Mouse (Mus musculus) neutrophil, adult 5-6 weeks (primary cell): ENCODE data around the gene Smpd4. TPM values are rescaled to one million over a fixed set of nuclear protein-coding genes. Genes with fewer than 3 reads are reported as not detected.
"Not testable (repeated sequence)": the region's sequence is repeated elsewhere in the genome, so short reads cannot be mapped to it uniquely, and the experiment has no call there.

Source experiments
- ATAC-seq: fragments of 151-379, 151-347 bp; 2 replicates; pipeline ENCODE4 v1.8.0; 2017; ENCODE audit warnings: mild to moderate bottlenecking, moderate TSS enrichment; ENCODE audit not compliant: insufficient number of reproducible peaks, poor library complexity, low FRiP score, severe bottlenecking; ENCODE audit errors: extremely low read depth
- total RNA-seq: library from RNA; stranded (forward); fragments of 200-1000 nt; gene quantifications from 2 replicates; pipeline ENCODE4 v1.2.3, GENCODE M21; 2017

Smpd4 gene
- total RNA-seq: 11.6 and 12.8 TPM in 2 replicates

DNA sequence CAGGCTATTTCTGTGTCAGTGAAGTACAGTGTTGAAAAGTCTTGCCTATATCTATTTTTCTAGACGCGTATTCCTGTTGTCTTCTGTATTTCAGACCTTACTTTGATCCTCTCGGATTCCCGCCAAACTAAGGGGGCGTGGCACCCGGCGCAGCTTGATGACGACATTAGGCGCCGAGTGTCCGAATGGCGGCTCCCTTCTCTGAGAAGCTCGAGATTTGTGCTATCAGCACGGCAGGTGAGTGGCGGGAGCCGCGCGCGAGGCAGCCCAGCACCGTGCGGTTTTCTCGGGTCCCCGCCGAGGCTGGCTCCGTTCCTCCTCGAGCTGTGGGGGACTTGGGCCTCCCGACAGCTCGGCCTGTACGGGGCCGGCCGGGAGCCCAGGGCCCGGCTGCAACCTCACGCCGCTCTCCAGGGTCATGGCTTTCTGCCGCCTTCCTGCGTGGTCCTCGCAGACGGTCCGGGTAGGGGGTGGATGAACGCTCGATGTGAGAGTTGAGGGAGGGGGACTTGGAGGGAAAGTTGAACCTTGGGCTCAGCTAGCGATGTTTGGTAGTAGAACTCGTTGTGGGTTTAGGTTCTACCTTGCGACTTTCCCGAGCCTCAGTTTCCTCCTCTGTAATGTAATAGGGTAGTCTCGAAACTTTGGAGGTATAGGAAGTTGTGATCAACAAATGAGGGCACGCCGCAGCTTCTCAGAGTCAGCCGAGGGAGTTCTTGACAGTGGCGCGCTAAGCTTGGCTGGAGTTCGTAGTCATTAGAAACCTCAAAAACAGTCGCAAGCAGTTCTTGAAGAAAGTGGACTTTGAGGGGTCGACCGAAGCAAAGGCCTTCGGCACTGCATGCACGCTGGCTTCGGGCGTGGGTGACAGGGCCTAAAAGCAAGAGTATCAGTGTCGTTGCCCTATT lies at the start of gene Smpd4:
TSS of gene Smpd4 (plus strand) at position 157 of the 908 bp plus-strand sequence.
- peak; percentile 68 for ATAC-seq

DNA sequence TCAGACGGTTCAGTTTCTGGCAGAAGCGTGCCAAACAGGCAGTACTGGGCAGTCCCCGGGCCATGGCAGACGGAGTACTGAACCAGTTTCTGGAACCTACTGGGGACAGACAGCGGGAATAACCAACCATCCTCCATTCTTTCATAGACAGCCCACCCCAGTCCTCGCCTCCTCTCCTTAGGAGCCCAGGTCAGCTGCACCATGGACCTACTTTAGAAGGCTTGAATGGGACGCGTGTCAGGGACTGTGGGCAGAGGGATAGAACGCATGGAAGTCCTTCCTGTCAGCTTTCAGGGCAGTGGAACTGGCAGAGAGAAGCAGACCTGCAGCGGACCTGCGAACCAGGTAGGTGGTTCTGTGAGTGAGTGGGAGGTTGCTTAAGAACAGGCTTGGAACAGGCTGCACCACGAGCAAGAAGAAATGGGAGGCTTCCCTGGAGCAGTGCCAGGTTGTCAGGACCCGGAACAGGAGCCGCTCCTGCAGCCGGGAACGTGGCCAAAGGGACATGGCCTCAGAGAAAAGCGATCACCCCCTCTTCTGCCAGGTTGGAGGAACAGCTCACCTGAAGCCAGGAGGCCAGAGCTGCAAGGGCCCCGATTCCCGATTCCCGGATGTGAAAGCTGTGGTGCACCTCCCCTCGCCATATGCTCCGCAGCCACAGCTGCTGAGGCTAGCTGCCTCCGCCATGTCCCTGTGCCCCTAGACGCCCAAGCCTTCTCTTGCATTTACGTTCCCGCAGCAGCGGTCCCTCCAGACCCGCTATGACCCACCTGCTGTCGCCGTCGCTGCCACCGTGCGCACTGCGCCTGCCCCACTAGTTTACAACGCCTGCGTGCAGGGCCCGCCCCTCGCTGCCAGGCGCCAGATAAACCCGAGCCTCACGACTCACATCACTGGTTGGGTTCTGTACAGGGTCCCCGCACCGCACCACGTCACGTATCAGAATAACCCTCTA lies 43.0 kb upstream of the Smpd4 start:
- no peak for ATAC-seq

DNA sequence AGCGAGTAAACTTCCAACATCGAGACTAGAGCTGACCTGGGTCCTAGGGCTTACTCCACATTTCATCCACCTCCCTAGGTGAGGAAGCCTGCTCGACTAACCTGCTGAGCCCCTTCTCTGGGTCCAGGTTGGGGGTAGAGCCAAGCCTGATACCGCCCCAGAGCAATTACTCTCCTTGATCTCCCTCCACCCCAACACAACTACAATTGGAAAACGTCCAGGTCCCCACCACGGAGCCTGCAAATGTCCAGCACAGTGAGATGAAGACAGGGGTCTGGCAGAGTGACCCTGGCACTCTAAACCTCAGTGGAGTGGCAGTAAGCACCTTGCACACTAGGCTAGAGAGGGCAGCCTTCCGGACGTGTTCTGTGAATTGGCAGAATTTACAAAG lies 42.3 kb upstream of the Smpd4 start:
- no peak for ATAC-seq

DNA sequence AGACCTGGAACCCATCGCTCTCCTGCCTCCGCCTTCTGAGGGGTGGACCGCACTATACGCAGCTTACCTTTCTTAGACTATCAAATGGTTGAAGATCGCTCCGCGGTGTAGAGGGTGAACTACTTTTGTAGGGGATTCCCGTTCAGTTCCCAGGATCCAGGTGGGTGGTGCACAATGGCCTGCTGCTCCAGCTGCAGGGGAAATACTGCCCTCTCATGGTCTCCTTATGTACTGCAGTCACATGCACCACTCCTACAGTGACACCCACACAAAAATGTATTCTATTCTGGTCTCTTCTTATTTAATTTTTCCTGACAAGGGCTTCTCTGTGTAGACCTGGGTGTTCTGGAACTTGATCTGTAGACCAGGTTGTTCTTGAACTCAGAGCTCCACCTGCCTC lies 36.1 kb upstream of the Smpd4 start, which contains the start of gene Slc7a4:
TSS of gene Slc7a4 (minus strand) at position 151 of the 400 bp plus-strand sequence.
- ATAC-seq: no peak

DNA sequence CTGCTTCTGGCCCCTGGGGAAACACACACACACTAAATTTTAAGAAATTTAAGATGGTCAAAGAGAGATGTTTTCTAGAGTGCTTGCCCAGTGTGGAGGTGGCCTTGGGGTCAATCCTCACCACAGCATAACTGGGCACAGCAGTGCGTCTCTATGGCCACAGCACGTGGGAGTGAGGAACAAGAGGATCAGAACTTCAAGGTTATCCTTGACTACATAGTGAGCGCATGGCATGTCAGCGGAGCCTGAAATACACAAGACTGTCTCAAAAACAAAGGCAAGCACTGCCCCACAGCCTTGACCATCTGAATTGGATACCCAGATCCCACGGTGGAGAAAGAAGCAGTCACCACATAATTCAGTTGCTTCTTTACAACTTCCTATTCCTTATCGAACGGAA lies 34.6 kb upstream of the Smpd4 start:
- ATAC-seq: no peak

DNA sequence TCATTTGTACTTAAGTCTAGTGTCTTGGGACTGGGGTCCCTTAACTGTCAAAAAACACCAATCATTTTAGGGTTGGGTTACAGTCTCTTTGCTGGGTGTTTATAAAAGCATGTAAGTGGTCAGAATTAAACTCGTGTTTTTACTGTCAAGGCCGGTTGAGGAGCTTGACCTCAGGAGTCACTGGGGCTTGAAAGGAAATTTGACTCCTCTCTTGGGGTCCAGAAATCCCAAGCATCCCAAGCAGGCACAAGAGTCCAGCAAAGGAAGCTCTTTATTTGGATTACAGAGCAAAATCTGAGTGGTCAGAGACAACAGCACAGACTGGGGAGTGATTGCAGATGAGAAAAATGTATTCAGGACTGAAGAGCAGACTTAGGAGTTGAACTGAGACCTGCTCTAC lies 28.4 kb upstream of the Smpd4 start:
- ATAC-seq: no peak

DNA sequence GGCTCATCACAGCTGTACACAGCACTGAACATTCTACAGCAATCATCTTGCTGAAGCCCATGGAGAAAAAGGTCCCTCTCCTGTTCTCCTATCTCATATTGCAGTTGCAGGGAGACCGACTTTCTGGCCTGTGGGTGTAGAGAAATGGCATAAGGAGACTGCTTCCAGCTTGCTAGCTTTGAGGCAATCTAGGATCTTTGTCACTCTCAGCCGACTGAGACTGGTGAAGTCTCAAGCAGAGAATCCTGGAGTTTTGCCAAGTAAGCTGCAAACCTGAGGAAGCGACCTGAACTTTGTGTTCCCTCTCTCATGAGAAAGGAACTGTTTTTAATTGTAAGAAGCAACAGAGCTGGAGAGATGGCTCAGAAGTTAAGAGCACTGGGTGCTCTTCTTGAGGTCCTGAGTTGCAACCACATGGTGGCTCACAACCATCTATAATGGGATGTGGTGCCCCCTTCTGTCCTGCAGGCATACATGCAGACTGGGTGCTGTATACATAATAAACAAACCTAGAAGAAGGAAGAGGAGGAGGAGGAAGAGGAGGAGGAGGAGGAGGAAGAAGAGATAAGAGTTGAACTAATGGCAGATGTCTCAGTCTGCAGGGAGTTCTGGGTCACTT lies 18.1 kb upstream of the Smpd4 start:
- no peak for ATAC-seq

DNA sequence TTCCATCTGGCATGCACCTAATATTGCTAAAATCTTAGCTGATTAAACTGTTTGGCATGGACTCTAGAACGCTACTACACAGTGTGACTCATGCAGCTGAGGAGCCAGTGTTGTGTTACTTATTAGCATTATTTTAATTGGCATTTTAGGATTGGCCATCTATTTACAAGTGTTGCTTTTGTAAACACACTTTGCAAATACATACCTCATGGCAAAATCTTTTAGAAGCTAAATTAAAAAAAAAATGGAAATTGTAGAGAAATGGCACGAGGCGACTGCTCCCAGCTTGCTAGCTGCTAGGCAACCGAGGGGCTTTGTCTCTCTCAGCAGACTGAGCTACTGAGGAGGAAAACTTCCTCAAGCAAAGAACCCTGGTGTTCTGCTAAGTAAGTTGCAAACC lies 14.2 kb upstream of the Smpd4 start:
- no peak for ATAC-seq

DNA sequence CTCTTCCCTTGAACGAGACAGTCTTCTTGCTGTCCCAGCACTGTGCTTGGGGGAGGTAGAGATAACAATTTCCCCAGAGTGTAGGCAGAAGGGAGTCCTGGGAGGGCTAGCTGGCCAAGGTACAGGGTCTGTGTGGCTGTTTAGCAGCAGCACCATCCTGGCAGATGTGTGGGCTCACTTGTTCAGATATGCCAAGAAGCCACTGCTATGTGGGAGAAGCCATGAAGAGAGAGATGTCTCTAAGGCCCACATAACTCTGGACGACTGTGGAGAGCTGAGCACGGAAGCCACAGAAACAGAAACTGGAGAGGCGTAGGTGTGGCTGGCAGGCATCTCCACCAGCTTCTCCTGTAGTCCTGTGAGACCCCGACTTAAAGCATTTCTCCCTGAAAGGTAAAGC lies 13.5 kb upstream of the Smpd4 start:
- ATAC-seq: no peak

DNA sequence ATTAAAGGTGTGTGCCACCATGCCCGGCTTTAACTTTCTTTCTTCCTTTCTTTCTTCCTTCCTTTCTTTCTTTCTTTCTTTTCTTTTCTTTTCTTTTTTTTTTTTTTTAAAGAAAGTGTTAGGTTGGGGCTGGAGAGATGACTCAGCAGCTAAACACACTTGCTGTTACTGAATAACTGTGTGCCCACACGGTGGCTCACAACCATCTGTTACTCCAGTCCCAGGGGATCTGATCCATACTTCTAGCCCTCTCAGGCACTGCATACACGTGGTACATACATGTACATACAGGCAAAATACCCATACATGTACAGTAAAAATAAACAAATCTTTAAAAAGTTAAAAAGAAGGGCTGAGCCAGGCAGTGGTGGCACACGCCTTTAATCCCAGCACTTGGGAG lies 7.8 kb upstream of the Smpd4 start:
- ATAC-seq: no peak

DNA sequence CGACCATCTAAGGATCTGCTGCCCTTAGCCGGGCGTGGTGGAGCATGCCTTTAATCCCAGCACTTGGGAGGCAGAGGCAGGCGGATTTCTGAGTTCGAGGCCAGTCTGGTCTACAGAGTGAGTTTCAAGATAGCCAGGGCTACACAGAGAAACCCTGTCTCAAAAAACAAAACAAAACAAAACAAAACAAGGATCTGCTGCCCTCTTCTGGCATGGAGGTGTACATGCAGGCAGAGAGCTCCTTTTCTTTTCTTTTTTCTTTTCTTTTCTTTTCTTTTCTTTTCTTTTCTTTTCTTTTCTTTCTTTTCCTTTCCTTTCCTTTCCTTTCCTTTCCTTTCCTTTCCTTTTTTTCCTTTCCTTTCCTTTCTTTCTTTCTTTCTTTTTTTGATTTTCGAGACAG lies 4.4 kb upstream of the Smpd4 start:
- not testable (repeated sequence) for ATAC-seq

DNA sequence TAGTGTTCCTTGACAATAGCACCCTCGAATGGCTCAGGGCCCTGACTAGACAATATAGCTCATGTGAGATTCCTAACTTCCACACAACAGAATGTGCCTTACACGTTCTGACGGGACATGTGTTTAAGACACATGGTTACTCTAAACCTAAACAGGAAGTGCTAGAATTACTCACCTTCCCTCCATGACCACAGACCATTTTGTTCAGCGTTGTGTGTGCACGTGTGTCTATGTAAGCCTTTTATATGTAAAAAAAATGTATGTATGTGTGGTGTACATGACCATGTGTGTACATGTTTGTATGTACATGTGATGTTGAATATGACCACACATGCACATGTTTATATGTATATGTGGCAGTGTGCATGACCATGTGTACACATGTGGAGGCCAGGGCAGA lies 2.9 kb upstream of the Smpd4 start:
- ATAC-seq: no peak

DNA sequence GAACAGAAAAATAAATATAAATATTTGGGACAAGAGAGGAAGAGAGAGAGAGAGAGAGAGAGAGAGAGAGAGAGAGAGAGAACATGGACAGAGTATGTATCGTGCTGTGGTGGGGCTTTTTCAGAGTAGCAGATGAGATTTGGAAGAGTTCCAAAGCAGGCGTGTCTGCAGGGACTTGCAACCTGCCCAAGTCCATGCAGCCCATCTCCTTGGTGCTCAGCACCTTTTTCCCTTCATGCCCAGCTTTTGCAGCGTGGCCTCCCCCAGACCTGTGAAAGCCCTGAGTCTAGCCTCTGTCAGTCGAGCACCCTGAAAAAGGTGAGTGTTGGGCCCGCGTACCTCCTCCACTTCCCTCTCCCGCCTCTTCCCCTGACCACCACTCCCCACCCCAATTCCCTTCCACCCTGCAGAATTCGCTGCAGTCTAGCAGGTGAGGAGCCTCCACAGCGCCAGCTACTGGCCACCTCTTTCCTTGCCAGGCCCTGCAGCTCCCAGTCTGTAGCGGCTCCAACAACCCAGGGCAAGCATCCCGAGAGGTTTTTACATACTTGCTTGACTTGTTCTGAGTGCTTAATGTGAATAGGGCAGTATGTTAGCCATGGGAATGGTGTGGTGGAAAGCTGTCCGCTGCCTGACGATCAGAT lies 1.1 kb upstream of the Smpd4 start:
- ATAC-seq: peak; percentile 59

DNA sequence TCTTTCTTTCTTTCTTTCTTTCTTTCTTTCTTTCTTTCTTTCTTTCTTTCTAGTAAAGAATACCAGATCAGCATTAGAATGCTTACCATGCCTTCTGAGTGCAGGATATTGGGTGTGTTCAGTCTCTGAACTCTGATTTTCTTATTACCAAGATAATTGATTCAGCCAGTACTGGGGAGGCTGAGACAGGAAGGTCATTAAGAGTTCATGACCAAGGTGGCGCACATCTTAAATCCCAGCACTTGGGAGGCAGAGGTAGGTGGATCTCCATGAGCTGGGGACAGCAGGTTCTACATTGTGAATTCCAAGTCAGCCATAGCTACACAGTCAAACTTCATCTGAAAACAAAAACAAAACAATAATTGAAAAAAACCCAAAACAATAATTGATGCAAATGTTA lies 2.8 kb downstream of the Smpd4 start:
- no peak for ATAC-seq

DNA sequence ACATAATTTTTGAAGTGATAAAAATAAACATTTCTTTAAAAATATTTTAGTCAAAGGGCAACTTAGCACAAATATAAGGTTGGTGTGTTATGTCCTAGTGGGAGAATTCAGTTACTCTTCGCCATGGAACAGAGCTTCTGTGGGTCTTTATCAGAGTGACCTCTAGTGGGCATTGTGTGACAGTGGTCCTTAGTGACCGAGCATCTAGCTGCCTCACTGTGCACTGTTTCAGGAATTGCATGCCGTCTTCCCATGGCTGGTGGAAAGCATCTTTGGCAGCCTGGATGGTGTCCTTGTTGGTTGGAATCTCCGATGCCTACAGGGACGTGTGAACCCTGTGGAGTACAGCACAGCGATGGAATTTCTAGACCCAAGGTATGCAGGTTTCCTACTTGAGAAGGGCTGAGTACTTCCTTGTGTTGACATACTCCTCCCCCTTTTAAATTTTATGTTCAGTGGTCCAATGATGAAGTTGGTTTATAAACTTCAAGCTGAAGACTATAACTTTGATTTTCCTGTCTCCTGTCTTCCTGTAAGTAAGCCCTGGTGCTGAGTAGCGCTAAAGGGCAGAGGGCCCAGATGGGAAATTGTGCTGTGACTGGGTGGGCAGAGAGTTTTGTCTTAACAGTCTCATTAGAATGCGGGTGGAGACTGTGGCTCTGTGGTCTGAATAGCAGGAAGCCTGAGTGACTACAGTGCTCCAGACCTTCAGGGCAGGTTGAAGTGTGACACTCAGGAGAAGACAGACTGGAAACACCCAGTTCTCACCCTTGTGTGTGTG lies 6.5 kb downstream of the Smpd4 start:
- ATAC-seq: no peak

DNA sequence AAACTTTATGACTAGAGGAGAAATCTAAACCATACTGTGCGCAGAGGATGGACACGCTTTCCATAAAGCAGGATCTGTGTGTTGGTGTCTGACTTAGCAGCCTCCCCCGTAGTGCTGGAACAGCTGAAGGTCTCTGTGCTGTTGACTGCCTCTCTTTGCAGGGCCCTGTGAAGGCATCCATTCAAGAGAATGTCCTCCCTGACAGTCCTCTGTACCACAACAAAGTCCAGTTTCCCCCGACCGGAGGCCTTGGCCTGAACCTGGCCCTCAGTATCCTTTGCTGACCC lies 7.1 kb downstream of the Smpd4 start:
- ATAC-seq: no peak

DNA sequence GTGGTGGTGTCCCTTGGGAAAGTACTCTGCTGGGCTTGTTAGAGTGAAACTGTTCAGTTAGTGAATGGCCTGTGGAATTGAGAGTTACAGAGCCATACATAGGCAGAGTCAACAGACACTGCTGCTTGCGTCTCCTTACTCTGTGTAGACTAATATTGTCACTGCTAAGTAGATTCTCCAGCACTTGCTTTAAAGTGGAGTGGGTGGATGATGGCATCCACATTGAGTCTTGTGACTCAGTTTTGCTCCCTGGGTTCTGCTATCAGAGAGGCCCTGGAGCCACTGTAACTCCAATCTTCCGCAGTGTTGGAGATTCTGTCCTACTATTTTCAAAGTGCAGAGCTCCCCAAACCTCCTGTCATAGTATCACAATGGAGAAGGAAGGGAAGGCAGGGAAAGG lies 13.4 kb downstream of the Smpd4 start:
- no peak for ATAC-seq

DNA sequence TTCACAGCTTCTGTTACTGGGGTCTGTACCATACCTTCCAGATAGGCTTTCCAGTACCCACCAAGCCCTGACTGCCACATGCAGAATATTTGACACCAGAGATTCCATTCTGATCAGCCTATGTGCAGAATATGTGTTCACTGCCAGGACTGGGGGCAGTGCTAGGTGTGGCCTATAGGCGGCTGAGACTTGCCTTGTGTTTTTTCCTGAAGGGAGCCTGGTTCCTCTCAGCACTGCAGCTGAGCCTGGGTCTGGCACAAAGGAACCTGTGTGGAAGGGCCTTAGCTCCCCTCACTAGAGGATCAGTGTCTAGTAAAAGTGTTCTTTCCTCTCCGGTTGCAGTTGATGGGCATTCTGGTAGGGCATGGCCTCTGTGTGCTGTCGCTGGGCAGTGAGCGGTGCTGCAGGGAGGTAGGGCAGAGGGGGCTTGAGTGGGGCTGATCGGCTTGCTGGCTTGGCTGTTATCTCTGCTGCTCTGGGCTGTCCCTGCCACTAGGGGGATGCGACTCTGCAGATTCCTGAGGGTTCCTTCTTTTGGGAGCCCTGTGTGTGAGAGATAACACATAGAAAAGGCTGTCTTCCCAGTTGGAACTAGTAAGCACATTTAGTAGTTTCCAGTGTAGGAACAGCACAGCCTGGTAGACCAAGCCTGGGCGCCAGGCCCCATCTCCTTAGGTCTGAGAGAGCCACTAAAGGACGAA lies 14.5 kb downstream of the Smpd4 start:
- ATAC-seq: no peak
